Mouse (Mus musculus): ENCODE data around the gene Vamp2. TPM values are rescaled to one million over a fixed set of nuclear protein-coding genes. Genes with fewer than 3 reads are reported as not detected.
"Not testable (repeated sequence)": the region's sequence is repeated elsewhere in the genome, so short reads cannot be mapped to it uniquely, and the experiment has no call there.

Gene Vamp2
- total RNA-seq, 2 experiments from 2014 or later: 80.2 to 84.6 TPM

- no peak for DNase-seq
Observed at GRCm38 (mm10) chr11:69080855-69081222, 7.5 kb upstream of the Vamp2 start.

GRCm38 (mm10) chr11:69081613-69082012 is 6.7 kb upstream of the Vamp2 start:
- DNase-seq: no peak

GRCm38 (mm10) chr11:69085608-69086007 is 2.7 kb upstream of the Vamp2 start:
- DNase-seq: no peak

- peak; percentile 26 for DNase-seq
Observed at GRCm38 (mm10) chr11:69086390-69086789, 1.9 kb upstream of the Vamp2 start.

GRCm38 (mm10) chr11:69087082-69087481 is 1.2 kb upstream of the Vamp2 start:
- peak; percentile 55 for DNase-seq

GRCm38 (mm10) chr11:69087597-69087996 is 693 bp upstream of the Vamp2 start:
- no peak for DNase-seq

GRCm38 (mm10) chr11:69088856-69089615 is 746 bp downstream of the Vamp2 start:
- no peak for DNase-seq

- peak; percentile 14 for DNase-seq
Observed at GRCm38 (mm10) chr11:69089616-69090290, 1.5 kb downstream of the Vamp2 start.

- no peak for DNase-seq
Observed at GRCm38 (mm10) chr11:69090367-69090766, 2.1 kb downstream of the Vamp2 start.

- DNase-seq: no peak
Observed at GRCm38 (mm10) chr11:69091566-69092385, 3.5 kb downstream of the Vamp2 start.

GRCm38 (mm10) chr11:69092386-69092751 is 4.1 kb downstream of the Vamp2 start:
- DNase-seq: peak; percentile 95

GRCm38 (mm10) chr11:69092871-69093270 is 4.6 kb downstream of the Vamp2 start:
- no peak for DNase-seq

GRCm38 (mm10) chr11:69093856-69094255 is 5.6 kb downstream of the Vamp2 start:
- DNase-seq: not testable (repeated sequence)

- DNase-seq: peak; percentile 98
Observed at GRCm38 (mm10) chr11:69094697-69095429, 6.6 kb downstream of the Vamp2 start, which contains the start of gene Per1. Per1 (plus strand) TSS chr11:69095217.

- peak; percentile 47 for DNase-seq
Observed at GRCm38 (mm10) chr11:69095511-69096231, 7.4 kb downstream of the Vamp2 start.

GRCm38 (mm10) chr11:69096360-69096986 is 8.2 kb downstream of the Vamp2 start:
- DNase-seq: no peak

- DNase-seq: peak; percentile 100
Observed at GRCm38 (mm10) chr11:69096987-69097900, 9.0 kb downstream of the Vamp2 start.

- DNase-seq: peak; percentile 26
Observed at GRCm38 (mm10) chr11:69098039-69098761, 9.9 kb downstream of the Vamp2 start.

GRCm38 (mm10) chr11:69098762-69099091 is 10.4 kb downstream of the Vamp2 start:
- peak; percentile 99 for DNase-seq
